Mouse (Mus musculus) gastrocnemius, adult 2 months (tissue): ENCODE results near the gene Pomgnt2. TPM values are rescaled to one million over a fixed set of nuclear protein-coding genes. Genes with fewer than 3 reads are reported as not detected.

ENCODE experiments used
- DNase-seq: peaks from one replicate; pipeline ENCODE4 v3.0.0; 2022
- H3K27ac ChIP-seq: fragments of 200-600 bp; 2 replicates; pipeline ENCODE4 v1.8.1; 2022; ENCODE audit warnings: mild to moderate bottlenecking
- H3K4me3 ChIP-seq: fragments of 200-600 bp; 2 replicates; pipeline ENCODE4 v1.8.1; 2022; ENCODE audit warnings: mild to moderate bottlenecking, moderate library complexity
- CTCF ChIP-seq: fragments of 200-600 bp; IDR thresholded peaks from 2 replicates; pipeline ENCODE4 v1.8.1; 2022; ENCODE audit warnings: antibody characterized with exemption, mild to moderate bottlenecking, moderate library complexity
- intact Hi-C: fragments of 180-260 bp; cut with DNase I; formaldehyde crosslinking; loops from one replicate; pipeline ENCODE4 v1.15.1; 2025
- total RNA-seq, 2 experiments: library from RNA; stranded (reverse); gene quantifications; 2 replicates each; pipeline ENCODE4 v1.2.3; 2021

Gene Pomgnt2
- total RNA-seq, 2 experiments from 2014 or later: 14.9 to 16.7 TPM

- TF ChIP-seq CTCF: no peak
- Histone ChIP-seq H3K27ac (no peak overlapping the region), H3K4me3 (no peak overlapping the region)
- DNase-seq: no peak
- intact Hi-C loops: no loop called here
Observed at GRCm38 (mm10) chr9:122008876-122009275, 12.0 kb upstream of the Pomgnt2 start.

- no peak for TF ChIP-seq CTCF
- DNase-seq: no peak
- Histone ChIP-seq H3K27ac (no peak overlapping the region), H3K4me3 (no peak overlapping the region)
- intact Hi-C loops: no loop called here
Observed at GRCm38 (mm10) chr9:122006609-122007008, 9.7 kb upstream of the Pomgnt2 start.

GRCm38 (mm10) chr9:122006175-122006574, 9.3 kb upstream of the Pomgnt2 start:
- intact Hi-C loops: no loop called here
- no peak for TF ChIP-seq CTCF

GRCm38 (mm10) chr9:121997978-121998377, 1.1 kb upstream of the Pomgnt2 start:
- DNase-seq: no peak
- no peak for TF ChIP-seq CTCF
- Histone ChIP-seq H3K27ac (no peak overlapping the region), H3K4me3 (no peak overlapping the region)
- intact Hi-C loops: no loop called here

More at GRCm38 (mm10) chr9:122006175-122006574, 9.3 kb upstream of the Pomgnt2 start:
- no peak overlapping the region for H3K27ac ChIP-seq
- no peak for DNase-seq
- H3K4me3 ChIP-seq: no peak overlapping the region

- Histone ChIP-seq H3K27ac (peak overlapping the region; percentile 87), H3K4me3 (peak overlapping the region; percentile 97)
- peak; percentile 92 for DNase-seq
- intact Hi-C loops: no loop called here
- no peak for TF ChIP-seq CTCF
Observed at GRCm38 (mm10) chr9:121995508-121996131, 1.3 kb downstream of the Pomgnt2 start.

GRCm38 (mm10) chr9:121995077-121995476, 1.8 kb downstream of the Pomgnt2 start:
- Histone ChIP-seq H3K27ac (peak overlapping the region; percentile 87; the same call in 1 of the 2 replicates), H3K4me3 (peak overlapping the region; percentile 97)
- DNase-seq: no peak
- intact Hi-C loops: no loop called here
- no peak for TF ChIP-seq CTCF

GRCm38 (mm10) chr9:121993047-121993446, 3.9 kb downstream of the Pomgnt2 start:
- no peak overlapping the region for H3K27ac ChIP-seq
- no peak for DNase-seq
- no peak for TF ChIP-seq CTCF
- intact Hi-C loops: no loop called here
- no peak overlapping the region for H3K4me3 ChIP-seq

- no peak for DNase-seq
- no peak for TF ChIP-seq CTCF
- Histone ChIP-seq H3K4me3 (no peak overlapping the region), H3K27ac (no peak overlapping the region)
- intact Hi-C loops: no loop called here
Observed at GRCm38 (mm10) chr9:121991041-121991440, 5.9 kb downstream of the Pomgnt2 start.

- no peak for DNase-seq
- no peak overlapping the region for H3K27ac ChIP-seq
- intact Hi-C loops: loop anchor here (5.0 kb wide), 1 partner anchor 112 kb away; no protein-coding TSS in a partner anchor
- TF ChIP-seq CTCF: no peak
- no peak overlapping the region for H3K4me3 ChIP-seq
Observed at GRCm38 (mm10) chr9:121989536-121989935, 7.4 kb downstream of the Pomgnt2 start.

GRCm38 (mm10) chr9:121988910-121989309, 8.0 kb downstream of the Pomgnt2 start:
- Histone ChIP-seq H3K4me3 (no peak overlapping the region), H3K27ac (no peak overlapping the region; the same call in 1 of the 2 replicates)
- TF ChIP-seq CTCF: no peak
- intact Hi-C loops: loop anchor here (5.0 kb wide), 1 partner anchor 112 kb away; no protein-coding TSS in a partner anchor
- no peak for DNase-seq

GRCm38 (mm10) chr9:121984465-121985461, 12.1 kb downstream of the Pomgnt2 start:
- intact Hi-C loops: loop anchor here (1.0 to 5.0 kb wide), 2 partner anchors 36 to 107 kb away; no protein-coding TSS in a partner anchor
- Histone ChIP-seq H3K27ac (no peak overlapping the region), H3K4me3 (no peak overlapping the region)
- peak; percentile 100 for TF ChIP-seq CTCF
- peak; percentile 78 for DNase-seq

- intact Hi-C loops: no loop called here
- no peak overlapping the region for H3K4me3 ChIP-seq
- DNase-seq: peak; percentile 85
- peak; percentile 93 for TF ChIP-seq CTCF
- peak overlapping the region; percentile 43; the same call in 1 of the 2 replicates for H3K27ac ChIP-seq
Observed at GRCm38 (mm10) chr9:121983504-121983903, 13.4 kb downstream of the Pomgnt2 start.

GRCm38 (mm10) chr9:121982665-121983064, 14.2 kb downstream of the Pomgnt2 start:
- no peak overlapping the region for H3K4me3 ChIP-seq
- no peak for DNase-seq
- intact Hi-C loops: no loop called here
- no peak for TF ChIP-seq CTCF
- peak overlapping the region; percentile 43; the same call in 1 of the 2 replicates for H3K27ac ChIP-seq
